Mouse (Mus musculus): ENCODE data around the gene S100a4.
A peak's percentile ranks its signal among the peaks of the same experiment; 100 is the strongest.

Gene S100a4

DNA sequence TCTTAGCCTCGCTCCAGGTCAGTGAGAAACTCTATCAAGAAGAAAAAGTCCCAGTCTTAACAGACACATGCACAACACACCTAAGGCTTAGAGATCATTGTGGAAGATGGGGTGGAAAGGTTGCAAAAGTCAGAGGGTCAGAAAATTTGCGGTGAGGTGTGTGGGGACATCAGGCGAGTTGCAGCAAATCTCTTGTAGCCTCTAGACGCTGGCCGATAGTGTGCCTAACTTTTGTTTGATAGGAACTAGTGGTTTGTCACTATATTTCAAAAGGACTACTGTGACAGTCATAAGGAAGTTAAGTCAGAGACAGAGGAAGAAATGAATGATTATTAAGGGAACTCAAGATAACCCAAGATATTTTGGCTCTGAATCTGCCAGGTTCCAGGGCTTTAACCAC, 23.8 kb downstream of the S100a4 start:
- DNase-seq, result no peak

DNA sequence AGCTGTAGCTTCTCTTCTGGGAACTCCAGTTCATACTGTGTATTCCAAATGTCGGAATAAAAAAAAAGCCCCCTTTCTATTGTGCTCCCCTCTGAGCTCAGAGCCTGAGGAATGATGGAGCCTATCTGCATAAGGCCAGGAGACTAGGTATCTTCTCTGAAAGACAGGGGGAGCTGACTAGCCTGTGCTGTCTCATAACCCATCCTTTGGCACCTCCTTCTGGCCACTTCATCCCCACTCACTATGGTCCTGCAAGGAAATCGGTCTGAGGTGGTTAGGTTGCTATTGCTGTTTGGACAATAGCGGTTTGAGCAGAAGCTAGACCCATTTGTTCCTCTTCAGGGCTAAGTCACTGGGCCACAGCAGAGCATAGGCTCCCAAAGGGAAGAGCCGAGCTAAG, 24.2 kb downstream of the S100a4 start:
- DNase-seq, result no peak

DNA sequence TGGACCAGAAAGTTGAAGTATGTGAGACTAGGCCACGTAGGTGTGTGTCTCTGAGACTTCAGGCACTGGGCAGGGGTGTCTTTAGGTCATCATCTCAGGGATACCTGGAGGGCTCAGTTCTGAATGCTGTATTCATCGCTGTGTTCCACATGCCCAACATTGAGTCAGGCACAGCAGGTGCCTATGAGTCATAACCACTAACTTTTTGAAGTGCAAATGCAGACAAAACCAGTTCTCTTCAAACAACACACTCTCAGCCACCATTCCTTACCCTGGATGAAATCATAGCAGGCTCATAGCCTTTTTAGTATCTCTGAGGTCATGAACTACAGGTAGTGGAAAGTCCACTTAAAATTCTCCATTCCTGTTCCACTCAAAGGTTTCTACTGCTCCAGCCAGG, 25.7 kb downstream of the S100a4 start:
- no peak for DNase-seq

DNA sequence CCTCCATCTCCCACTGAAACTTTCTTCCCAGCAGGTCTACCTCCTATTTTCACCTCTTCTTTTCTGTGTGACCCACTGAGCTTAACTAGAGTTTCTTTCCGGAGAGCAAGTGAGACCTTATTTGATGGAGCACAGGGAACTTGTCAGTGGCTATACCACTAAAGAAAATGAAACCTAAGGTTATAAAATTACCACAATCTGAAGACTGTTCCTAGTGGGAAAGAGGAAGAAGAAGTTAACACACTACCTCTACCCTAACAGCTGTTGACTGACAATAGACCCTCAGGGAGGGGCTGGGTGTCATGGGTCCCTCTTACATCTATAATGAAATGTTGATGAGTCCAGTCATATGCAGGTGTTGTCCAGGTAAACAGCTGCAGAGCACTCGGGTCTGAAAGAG, 28.4 kb downstream of the S100a4 start:
- no peak for DNase-seq

DNA sequence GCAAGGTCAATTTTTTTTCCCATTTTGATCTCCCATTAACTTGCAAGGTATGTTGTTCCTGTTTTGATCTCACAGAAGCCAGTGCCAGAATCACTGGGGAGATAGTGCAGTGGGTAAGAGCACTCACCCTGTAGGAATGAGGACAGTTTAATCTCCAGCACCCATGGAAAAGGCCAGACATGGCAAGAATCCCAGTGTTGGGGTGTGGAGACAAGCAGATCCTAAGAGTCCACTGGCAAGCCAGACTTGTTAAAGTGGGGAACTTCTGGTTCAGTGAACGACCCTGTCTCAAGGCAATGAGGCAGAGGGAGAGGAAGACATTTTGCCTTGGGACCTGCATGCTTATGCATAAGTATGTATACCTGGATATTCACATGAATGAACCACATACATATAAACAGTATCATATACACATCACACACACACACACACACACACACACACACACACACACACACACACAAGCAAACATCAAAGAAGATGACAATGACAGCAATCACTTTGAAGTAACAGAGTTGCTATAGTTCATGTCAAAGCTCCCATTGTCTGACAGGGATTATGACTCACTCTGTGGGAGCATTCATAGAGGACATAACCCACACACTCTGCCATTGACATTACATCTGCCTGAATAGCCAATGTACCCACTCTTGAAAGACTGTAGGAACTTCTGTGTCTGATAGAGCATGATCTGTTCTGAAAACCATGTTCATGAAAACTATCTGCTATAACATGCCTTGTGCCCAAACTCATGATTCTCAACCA, 35.1 kb downstream of the S100a4 start:
- DNase-seq, result no peak

DNA sequence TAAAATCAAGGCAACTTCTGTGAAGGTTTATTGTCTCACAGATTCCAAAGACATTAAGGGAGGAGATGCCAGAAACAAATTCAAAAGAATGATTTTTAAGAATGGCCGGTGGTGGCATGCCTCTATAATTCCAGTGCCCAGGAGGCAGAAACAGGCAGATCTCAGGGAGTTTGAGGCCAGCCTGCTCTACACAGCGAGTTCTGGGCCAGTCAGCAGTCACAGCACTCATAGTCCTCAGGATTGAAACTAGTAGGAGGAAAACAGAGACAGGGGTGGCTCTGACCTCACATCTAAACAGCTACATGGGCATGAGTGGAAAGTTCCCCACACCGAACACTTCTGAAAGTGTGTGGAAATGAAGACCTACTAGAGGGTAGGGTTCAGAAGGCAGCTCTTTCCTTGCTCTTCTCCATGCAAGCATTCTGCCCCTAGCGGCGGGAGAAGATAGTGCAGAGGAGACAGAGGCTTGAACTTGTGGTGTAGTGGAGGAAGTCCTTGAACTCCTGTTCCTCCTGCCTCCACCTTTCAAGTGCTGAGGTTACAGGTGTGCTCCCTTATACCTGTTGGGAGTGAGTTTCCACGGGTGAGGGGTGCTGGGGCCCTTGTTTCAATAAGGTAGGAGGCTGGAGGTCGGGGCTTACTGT, 36.1 kb downstream of the S100a4 start:
- DNase-seq, result no peak

DNA sequence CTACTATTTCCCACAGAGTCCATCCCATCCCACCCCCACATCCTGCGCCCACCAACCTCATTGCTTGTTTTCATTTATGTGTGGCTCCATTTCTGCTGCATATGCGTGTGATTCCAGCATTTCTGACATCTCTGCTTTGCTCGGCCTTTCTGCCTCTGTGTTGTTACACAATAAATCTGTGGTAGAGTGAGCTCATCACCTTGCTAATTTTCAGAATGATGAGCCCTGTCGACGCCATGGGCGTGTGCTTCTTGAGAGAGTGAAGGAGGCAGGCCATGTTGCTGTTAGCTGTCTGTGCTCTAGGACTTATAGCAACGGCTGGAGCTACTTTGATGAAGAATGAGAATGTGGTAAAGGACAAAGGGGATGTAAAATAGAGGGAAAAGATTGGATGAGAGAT, 37.4 kb downstream of the S100a4 start:
- no peak for DNase-seq

DNA sequence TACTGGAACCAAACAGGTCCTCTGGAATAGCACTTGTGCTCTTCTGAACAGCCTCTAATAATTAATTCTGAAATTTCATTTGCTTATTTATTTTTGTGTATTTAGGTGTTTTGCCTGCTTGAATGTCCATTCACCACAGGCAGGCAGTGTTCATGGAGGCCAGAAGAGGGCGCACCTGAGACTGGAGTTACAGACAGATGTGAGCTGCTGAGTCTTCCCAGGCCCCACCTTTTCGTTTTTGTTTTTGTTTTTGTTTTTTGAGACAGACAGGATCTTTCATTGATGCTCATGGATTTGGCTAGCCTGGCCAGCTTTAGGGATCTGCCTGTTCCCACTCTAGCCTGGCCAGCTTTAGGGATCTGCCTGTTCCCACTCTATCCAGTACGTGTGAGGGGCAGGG, 40.6 kb downstream of the S100a4 start:
- no peak for DNase-seq

DNA sequence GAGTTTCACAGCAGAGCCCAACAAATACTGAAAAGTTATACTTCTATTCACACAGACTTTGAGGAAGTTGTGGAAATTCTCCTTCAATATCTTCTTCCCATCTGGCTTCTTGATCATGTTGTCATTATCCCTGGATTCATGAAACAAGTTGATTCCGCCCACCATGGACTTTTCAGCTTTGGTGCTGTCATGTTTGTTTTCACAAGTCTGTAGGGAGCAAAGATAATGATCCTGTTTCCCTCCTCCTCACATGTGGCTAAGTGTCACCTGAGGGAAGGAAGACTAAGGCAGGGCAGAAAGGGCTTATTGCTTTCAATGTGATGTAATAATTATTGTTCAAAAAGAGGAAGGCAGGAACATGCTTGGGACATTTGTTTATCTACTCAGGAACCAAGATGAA, 43.7 kb downstream of the S100a4 start:
- no peak for DNase-seq

DNA sequence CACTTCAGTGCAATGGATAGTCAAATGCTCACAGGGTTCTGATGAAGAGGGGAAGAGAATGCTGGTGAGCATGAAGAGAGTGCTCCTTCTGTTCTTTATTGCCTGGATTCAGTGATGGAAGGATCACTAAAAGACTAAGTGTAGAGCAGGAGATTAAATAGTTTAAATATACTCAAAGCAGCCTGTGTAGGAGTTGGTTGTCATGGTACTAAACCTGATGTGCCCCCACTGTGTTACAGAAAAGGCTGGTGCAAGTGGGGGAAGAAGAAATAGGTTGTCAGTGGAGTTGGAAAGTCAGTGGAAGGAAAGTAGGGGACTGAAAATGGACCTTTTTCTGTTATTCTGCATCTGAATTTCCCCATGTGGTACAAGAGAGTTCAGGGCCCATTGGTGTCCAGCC, 45.4 kb downstream of the S100a4 start:
- DNase-seq, result no peak

DNA sequence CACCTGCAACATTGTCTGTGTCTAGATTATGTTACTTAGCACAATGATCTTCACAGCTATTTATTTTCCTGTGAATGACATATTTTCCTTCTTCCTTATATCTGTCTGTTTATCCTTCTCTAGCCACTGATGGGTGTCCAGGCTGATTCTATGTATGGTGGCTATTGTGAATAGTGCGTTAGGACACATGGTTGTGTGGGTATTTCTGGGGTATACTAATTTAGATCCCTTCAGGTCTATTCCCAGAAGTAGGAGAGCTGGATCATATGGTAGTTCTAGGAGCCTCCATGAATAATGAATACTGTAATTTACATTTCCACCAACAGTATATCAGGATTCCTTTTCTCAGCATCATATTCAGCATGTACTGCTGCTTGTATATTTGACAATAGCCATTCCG, 46.3 kb downstream of the S100a4 start:
- DNase-seq, result no peak

DNA sequence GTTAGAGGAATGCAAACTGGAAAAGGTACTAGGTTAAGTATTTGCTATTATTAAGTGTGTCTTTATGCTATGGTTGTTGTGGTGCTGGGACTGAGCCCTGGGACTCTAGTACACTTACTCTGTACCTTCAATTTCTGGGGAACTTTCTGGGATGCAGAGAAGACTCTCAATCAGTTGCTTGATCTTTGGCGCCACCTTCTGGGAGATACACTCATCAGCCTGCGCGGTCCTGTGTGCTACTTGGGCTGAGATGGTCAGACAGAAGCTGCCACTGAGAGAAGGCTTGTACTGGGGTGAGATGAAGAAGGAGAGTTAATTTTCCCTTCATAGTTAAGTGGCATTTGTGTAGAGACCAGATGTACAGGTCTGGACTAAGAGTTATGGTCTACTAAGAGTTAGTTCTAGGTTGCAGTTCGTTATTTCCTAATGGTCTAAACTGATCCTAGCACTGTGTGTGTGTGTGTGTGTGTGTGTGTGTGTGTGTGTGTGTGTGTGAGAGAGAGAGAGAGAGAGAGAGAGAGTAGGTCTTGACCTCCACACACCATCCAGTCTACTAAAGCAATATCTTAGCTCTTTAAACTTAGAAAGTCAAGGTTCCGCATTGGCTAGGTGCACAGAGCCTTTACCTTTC, 49.4 kb downstream of the S100a4 start:
- peak; percentile 77 for DNase-seq

DNA sequence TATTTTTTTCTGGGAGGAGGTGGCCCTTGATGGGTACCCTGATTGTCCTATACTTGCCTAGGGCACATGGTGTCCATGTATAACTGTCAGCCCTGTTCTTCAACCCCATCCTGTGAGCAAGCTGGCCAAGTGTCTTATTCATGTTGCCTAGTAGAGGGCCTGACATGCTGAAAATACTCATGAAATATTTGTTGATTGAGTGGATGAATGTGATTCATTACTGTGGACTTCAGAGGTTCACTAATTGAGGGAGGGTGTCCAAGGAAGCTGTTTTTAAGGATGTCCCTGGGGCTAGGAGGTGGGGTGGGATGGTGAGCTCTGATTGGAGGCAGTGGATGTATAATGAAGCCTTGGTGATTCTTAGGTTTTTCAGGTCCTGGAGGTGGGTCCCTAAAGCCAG, 50.1 kb downstream of the S100a4 start, which contains the start of gene S100a7a:
Gene S100a7a (plus strand): TSS at position 301 of the 400 bp plus-strand sequence.
- no peak for DNase-seq
